In the genomic region with DNA sequence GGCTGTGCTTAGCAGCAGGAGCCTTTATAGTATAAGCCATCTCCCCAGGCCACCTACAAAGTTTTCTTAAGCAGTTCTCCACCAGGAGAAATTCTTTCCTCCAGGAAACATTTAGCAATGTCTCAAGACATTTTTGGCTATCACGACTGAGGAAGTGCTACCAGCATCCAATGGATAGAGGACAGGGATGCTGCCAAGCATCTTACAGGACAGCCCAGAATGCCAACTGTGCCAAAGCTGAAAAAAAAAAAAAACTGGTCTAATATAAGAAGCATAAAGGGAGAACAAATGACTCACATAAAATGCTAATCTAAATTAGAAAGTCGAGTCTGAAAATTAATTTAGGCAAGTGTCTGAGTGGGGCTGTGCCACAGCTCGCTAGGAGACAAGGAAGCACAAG, we compare ENCODE assay signal across 20 mouse cellular contexts. TPM values are rescaled to one million over a fixed set of nuclear protein-coding genes. Genes with fewer than 3 reads are reported as not detected.
DNase-seq lines count a peak whose midpoint lies in the region; ATAC-seq and TF ChIP-seq lines count a peak whose summit lies in the region.
"Had no signal": no experiment of that assay in that cellular context is flagged by ENCODE, and none has a peak within 500 bp of the region (broad histone marks: within the 10 kb centered on the region; RNA-seq: fewer than 3 reads in every experiment).

No protein-coding gene starts in this region.

- no peak for DNase-seq in gastrocnemius, adult 2 months
- DNase-seq in gastrocnemius, adult 8-10 months (ENCODE audit: low spot score in 2 of 2) = no peak
- peak; percentile 38 to 65 for DNase-seq in left cerebral cortex, postnatal 14 days (ENCODE audit: low spot score in 2 of 2)
- DNase-seq in left cerebral cortex, postnatal 4 days = no peak
- DNase-seq in NIH3T3 (ENCODE audit: low read depth) = peak; percentile 38
- DNase-seq in induced T-regulatory cell, adult 2 months (ENCODE audit: low read depth) = peak; percentile 10
- no peak for DNase-seq in embryo, embryonic 10.5 days (ENCODE audit: low spot score)
- no peak for DNase-seq in hindbrain, embryonic 11.5 days (ENCODE audit: low spot score)
- DNase-seq: adrenal gland, postnatal 36 days; kidney, adult 8-10 months; kidney, postnatal 14 days; lung, embryonic 14.5 days; lung, postnatal 36 days; spleen, adult 18-20 months; thymus, adult 2 months had no signal

- peak overlapping the region; percentile 66 for H3K27ac ChIP-seq in gastrocnemius, adult 2 months
- H3K27ac ChIP-seq in hindbrain, embryonic 11.5 days (ENCODE audit: low read depth, low read length) = no peak overlapping the region
- H3K27ac ChIP-seq: hindbrain, embryonic 13.5 days; midbrain, embryonic 12.5 days; neural tube, embryonic 13.5 days had no signal

- H3K4me1 ChIP-seq in hindbrain, embryonic 11.5 days (replicated peaks; ENCODE audit: control insufficient read depth, insufficient read depth, low read length) = 0 out of 2 replicates have a peak, but pooled peaks cover 6% of the 10 kb centered on the region

- H3K9me3 ChIP-seq in hindbrain, embryonic 11.5 days (ENCODE audit: control insufficient read depth, low read length) = no peaks in the 10 kb centered on the region
- H3K9me3 ChIP-seq: hindbrain, embryonic 13.5 days; midbrain, embryonic 12.5 days; neural tube, embryonic 13.5 days had no signal

- no peak overlapping the region for H3K9ac ChIP-seq in hindbrain, embryonic 11.5 days (ENCODE audit: low read depth, low read length)
- H3K9ac ChIP-seq: hindbrain, embryonic 13.5 days; lung, embryonic 14.5 days; midbrain, embryonic 12.5 days; neural tube, embryonic 13.5 days had no signal

- intact Hi-C loops in gastrocnemius, adult 2 months (cut with DNase I) = no loop called here
- intact Hi-C loops in left cerebral cortex, postnatal 14 days (cut with DNase I) = no loop called here
- intact Hi-C loops in left cerebral cortex, postnatal 4 days (cut with DNase I) = no loop called here

- H3K36me3 ChIP-seq in hindbrain, embryonic 11.5 days (ENCODE audit: control insufficient read depth, insufficient read depth, low read length) = no peaks in the 10 kb centered on the region
- H3K36me3 ChIP-seq: hindbrain, embryonic 13.5 days; midbrain, embryonic 12.5 days; neural tube, embryonic 13.5 days had no signal

- no peak for TF ChIP-seq CTCF in gastrocnemius, adult 2 months (IDR thresholded peaks at IDR 0.05)

- no peaks in the 10 kb centered on the region for H3K27me3 ChIP-seq in hindbrain, embryonic 11.5 days (ENCODE audit: control insufficient read depth, insufficient read depth, low read length)
- H3K27me3 ChIP-seq: CH12.LX; hindbrain, embryonic 13.5 days; midbrain, embryonic 12.5 days; neural tube, embryonic 13.5 days had no signal

- no peak overlapping the region for H3K4me2 ChIP-seq in hindbrain, embryonic 11.5 days (replicated peaks; ENCODE audit: low read depth, low read length)
- H3K4me2 ChIP-seq: hindbrain, embryonic 13.5 days; lung, embryonic 14.5 days; midbrain, embryonic 12.5 days; neural tube, embryonic 13.5 days had no signal

- ATAC-seq in hindbrain, embryonic 11.5 days (ENCODE audit: low FRiP score) = no peak
- ATAC-seq: forebrain, embryonic 16.5 days had no signal

- 80% methylated on average over 3 of the region's 3 CpGs for WGBS in hindbrain, embryonic 11.5 days

- H3K4me3 ChIP-seq in gastrocnemius, adult 2 months = no peak overlapping the region
- H3K4me3 ChIP-seq in hindbrain, embryonic 11.5 days (ENCODE audit: low read depth, low read length) = no peak overlapping the region
- H3K4me3 ChIP-seq: hindbrain, embryonic 13.5 days; midbrain, embryonic 12.5 days; neural tube, embryonic 13.5 days had no signal

RNA-seq across cellular contexts. Expression of a gene that starts 3.3 kb away (rescaled TPM):
- total RNA-seq in gastrocnemius, adult 2 months (2021) = 10 to 100 TPM; 17.4 to 25.5 TPM
- total RNA-seq in gastrocnemius, adult 8-10 months (2022) = 10 to 100 TPM; 12.5 to 20.2 (median 18.9) TPM
- 100 to 1,000 TPM; 233 to 251 TPM for total RNA-seq in left cerebral cortex, postnatal 14 days (2021)
- 100 to 1,000 TPM; 174 to 186 TPM for total RNA-seq in left cerebral cortex, postnatal 4 days (2021)
- 71.5 and 73.4 TPM in 2 replicates for polyA plus RNA-seq in hindbrain, embryonic 11.5 days (2014; fragmentation: Nextera tagmentation; extraction: Ambion mirVana)

RNA-seq across cellular contexts. Expression of a gene that starts 46.5 kb away (rescaled TPM):
- 10 to 100 TPM in 1 of 2 experiments, 1 to 10 TPM in 1; 9.1 to 13.6 TPM for total RNA-seq in gastrocnemius, adult 2 months (2021)
- total RNA-seq in gastrocnemius, adult 8-10 months (2022) = 10 to 100 TPM in 2 of 4 experiments, 1 to 10 TPM in 2; 8.8 to 12.1 (median 10.3) TPM
- 10 to 100 TPM; 89.3 to 90.5 TPM for total RNA-seq in left cerebral cortex, postnatal 14 days (2021)
- 10 to 100 TPM; 48.2 to 52.9 TPM for total RNA-seq in left cerebral cortex, postnatal 4 days (2021)
- 65.5 and 73.1 TPM in 2 replicates for polyA plus RNA-seq in hindbrain, embryonic 11.5 days (2014; fragmentation: Nextera tagmentation; extraction: Ambion mirVana)

Comparison
In these comparisons a context has a peak if more than half of its experiments do, and no peak if none do; other contexts are left out.
1. DNase-seq: peak in left cerebral cortex, postnatal 14 days (2 of 2), NIH3T3 (single experiment) and induced T-regulatory cell, adult 2 months (single experiment); none in gastrocnemius, adult 2 months (single experiment), gastrocnemius, adult 8-10 months (0 of 2), left cerebral cortex, postnatal 4 days (single experiment), embryo, embryonic 10.5 days (single experiment) and hindbrain, embryonic 11.5 days (single experiment).
2. RNA of a gene that starts 3.3 kb away (total RNA-seq): 233 to 251 TPM in left cerebral cortex, postnatal 14 days and 174 to 186 TPM in left cerebral cortex, postnatal 4 days; 17.4 to 25.5 TPM in gastrocnemius, adult 2 months and 12.5 to 20.2 TPM in gastrocnemius, adult 8-10 months; every median in the first group is over 4 times any median in the second.